Mouse (Mus musculus) limb, embryonic 14.5 days (tissue): ENCODE measurements around the gene Sac3d1. TPM values are rescaled to one million over a fixed set of nuclear protein-coding genes. Genes with fewer than 3 reads are reported as not detected.

Source experiments
- ATAC-seq: fragments of 200-750 bp; cut with Nextera tagmentation; 2 replicates; pipeline ENCODE4 v1.8.0; 2017; ENCODE audit warnings: low read depth, moderate number of reproducible peaks, moderate TSS enrichment; ENCODE audit not compliant: low FRiP score
- DNase-seq: peaks from one replicate; pipeline ENCODE4 v3.0.0-alpha.2; 2015; ENCODE audit warnings: low spot score
- H3K27ac ChIP-seq: fragments of 300-500 bp; sonication (generic); replicated peaks from 2 replicates; pipeline ENCODE4 v1.5.1; 2014; ENCODE audit warnings: low read depth, mild to moderate bottlenecking, low read length, moderate library complexity, mixed read lengths
- H3K27me3 ChIP-seq: fragments of 300-500 bp; sonication (generic); 2 replicates; pipeline ENCODE4 v1.6.1; 2014; ENCODE audit warnings: low read length, mixed read lengths; ENCODE audit not compliant: control insufficient read depth, insufficient read depth
- H3K36me3 ChIP-seq: fragments of 300-500 bp; sonication (generic); 2 replicates; pipeline ENCODE4 v1.6.1; 2014; ENCODE audit warnings: mild to moderate bottlenecking, low read length, moderate library complexity, mixed read lengths; ENCODE audit not compliant: control insufficient read depth, insufficient read depth
- H3K4me1 ChIP-seq: fragments of 300-500 bp; sonication (generic); 2 replicates; pipeline ENCODE4 v1.6.1; 2014; ENCODE audit warnings: antibody characterized with exemption, low read length, mixed read lengths; ENCODE audit not compliant: control insufficient read depth, insufficient read depth
- H3K4me2 ChIP-seq: fragments of 300-500 bp; sonication (generic); replicated peaks from 2 replicates; pipeline ENCODE4 v1.6.1; 2014; ENCODE audit warnings: low read depth, mild to moderate bottlenecking, low read length, moderate library complexity; ENCODE audit not compliant: severe bottlenecking
- H3K4me3 ChIP-seq: fragments of 300-500 bp; sonication (generic); replicated peaks from 2 replicates; pipeline ENCODE4 v1.5.1; 2014; ENCODE audit warnings: low read length
- H3K9ac ChIP-seq: fragments of 300-500 bp; sonication (generic); 2 replicates; pipeline ENCODE4 v1.6.1; 2014; ENCODE audit warnings: mild to moderate bottlenecking, low read depth, low read length, moderate library complexity; ENCODE audit not compliant: severe bottlenecking
- H3K9me3 ChIP-seq: fragments of 300-500 bp; sonication (generic); 2 replicates; pipeline ENCODE4 v1.6.1; 2016; ENCODE audit warnings: low read length; ENCODE audit not compliant: control insufficient read depth
- POLR2A ChIP-seq: fragments of 200-500 bp; IDR thresholded peaks from 2 replicates; pipeline ENCODE4 v1.8.0; 2012; ENCODE audit warnings: inconsistent platforms, mild to moderate bottlenecking, moderate library complexity, borderline replicate concordance; ENCODE audit not compliant: insufficient read depth, insufficient read length; ENCODE audit errors: extremely low read depth
- WGBS: fragments of 180-500 bp; shearing (Covaris S2); extraction: QIAGEN DNeasy Blood & Tissue Kit; methylation state at CpG from one replicate; pipeline ENCODE4 v1.1.7; 2014; 5-methylcytosine and 5-hydroxymethylcytosine counted together
- polyA plus RNA-seq, 2 experiments: library from polyadenylated mRNA; depleted of rRNA in 1 of 2; stranded (reverse) in 1 of 2; unstranded in 1 of 2; fragments of >200 nt; fragmentation: Nextera tagmentation in 1 of 2; extraction: Ambion mirVana in 1 of 2; gene quantifications; 2 replicates each; pipeline versions ENCODE4 v1.2.1 to v1.2.3; 2012 to 2014

Gene Sac3d1
- polyA plus RNA-seq, 2 experiments: 45.6 to 55.9 TPM

GRCm38 (mm10) chr19:6155174-6155573 is 36.7 kb upstream of the Sac3d1 start:
- H3K4me3 ChIP-seq: no peak overlapping the region

GRCm38 (mm10) chr19:6144842-6145241 is 26.4 kb upstream of the Sac3d1 start:
- Histone ChIP-seq H3K4me3 (no peak overlapping the region), H3K9me3 (no peaks in the 10 kb centered on the region; the same call in 1 of the 2 replicates), H3K27me3 (no peaks in the 10 kb centered on the region), H3K9ac (no peak overlapping the region), H3K27ac (no peak overlapping the region), H3K4me1 (peaks cover 4% of the 10 kb centered on the region), H3K4me2 (no peak overlapping the region), H3K36me3 (no peaks in the 10 kb centered on the region)
- DNase-seq (no peak), ATAC-seq (no peak)
- WGBS: 77% methylated on average over 5 of the region's 5 CpGs
- no peak for TF ChIP-seq POLR2A

More at GRCm38 (mm10) chr19:6155174-6155573, 36.7 kb upstream of the Sac3d1 start:
- DNase-seq (no peak), ATAC-seq (no peak)
- H3K9me3 ChIP-seq: no peaks in the 10 kb centered on the region
- 79% methylated on average over 9 of the region's 9 CpGs for WGBS
- no peak overlapping the region for H3K9ac ChIP-seq
- H3K4me1 ChIP-seq: no peaks in the 10 kb centered on the region
- no peaks in the 10 kb centered on the region for H3K27me3 ChIP-seq
- no peaks in the 10 kb centered on the region for H3K36me3 ChIP-seq
- no peak overlapping the region for H3K4me2 ChIP-seq
- no peak for TF ChIP-seq POLR2A
- H3K27ac ChIP-seq: no peak overlapping the region

GRCm38 (mm10) chr19:6141394-6141749 is 22.9 kb upstream of the Sac3d1 start, which contains the start of gene Arl2:
Arl2 (minus strand) TSS chr19:6141548.
- ATAC-seq (peak; percentile 74), DNase-seq (peak; percentile 85)
- peaks cover 9% of the 10 kb centered on the region for H3K4me1 ChIP-seq
- peak within 1 kb of the TSS; percentile 86 for H3K4me2 ChIP-seq
- TF ChIP-seq POLR2A: no peak
- 0 out of 2 replicates have a peak, but pooled peaks cover 5% of the 10 kb centered on the region for H3K36me3 ChIP-seq
- no peaks in the 10 kb centered on the region; the same call in 1 of the 2 replicates for H3K9me3 ChIP-seq
- H3K9ac ChIP-seq: peak within 1 kb of the TSS; percentile 87
- peak within 1 kb of the TSS; percentile 97 for H3K27ac ChIP-seq
- under 1% methylated on average over 15 of the region's 15 CpGs for WGBS
- H3K4me3 ChIP-seq: peak within 1 kb of the TSS; percentile 69
- no peaks in the 10 kb centered on the region for H3K27me3 ChIP-seq

GRCm38 (mm10) chr19:6140678-6141393 is 22.4 kb upstream of the Sac3d1 start, which contains the start of gene Batf2:
Batf2 (plus strand) TSS chr19:6140983.
- no peaks in the 10 kb centered on the region for H3K27me3 ChIP-seq
- peak; percentile 98 for DNase-seq

GRCm38 (mm10) chr19:6140374-6140677 is 21.9 kb upstream of the Sac3d1 start:
- no peak for TF ChIP-seq POLR2A
- ATAC-seq: no peak
- WGBS: 4% methylated on average over 16 of the region's 16 CpGs
- Histone ChIP-seq H3K4me1 (peaks cover 9% of the 10 kb centered on the region), H3K9me3 (no peaks in the 10 kb centered on the region; the same call in 1 of the 2 replicates), H3K27me3 (no peaks in the 10 kb centered on the region), H3K9ac (peak overlapping the region; percentile 87), H3K4me2 (peak overlapping the region; percentile 86), H3K36me3 (peaks cover 13% of the 10 kb centered on the region), H3K4me3 (peak overlapping the region; percentile 69), H3K27ac (peak overlapping the region; percentile 97)
- no peak for DNase-seq

More at GRCm38 (mm10) chr19:6140678-6141393, 22.4 kb upstream of the Sac3d1 start, which contains the start of gene Batf2:
- Histone ChIP-seq H3K9me3 (no peaks in the 10 kb centered on the region; the same call in 1 of the 2 replicates), H3K4me3 (peak within 1 kb of the TSS; percentile 69), H3K36me3 (peaks cover 8% of the 10 kb centered on the region; the same call in 1 of the 2 replicates), H3K4me2 (peak within 1 kb of the TSS; percentile 86), H3K4me1 (peaks cover 9% of the 10 kb centered on the region), H3K9ac (peak within 1 kb of the TSS; percentile 87), H3K27ac (peak within 1 kb of the TSS; percentile 97)
- ATAC-seq: peak; percentile 94
- WGBS: 1% methylated on average over 49 of the region's 68 CpGs
- TF ChIP-seq POLR2A: peak; percentile 27; the same call in 1 of the 2 replicates
